Mouse (Mus musculus): ENCODE results near the gene Hmcn1.

Hmcn1 gene

GRCm38 (mm10) chr1:150783070-150783842 lies 210.0 kb downstream of the Hmcn1 start:
- no peak for DNase-seq (ENCODE audit: low spot score in 2 of 2)

GRCm38 (mm10) chr1:150779902-150780301 lies 213.3 kb downstream of the Hmcn1 start:
- DNase-seq (ENCODE audit: low spot score in 2 of 2) = no peak

- no peak for DNase-seq (ENCODE audit: low spot score in 2 of 2)
Observed at GRCm38 (mm10) chr1:150776741-150777140, 216.5 kb downstream of the Hmcn1 start.

GRCm38 (mm10) chr1:150775742-150776141 lies 217.5 kb downstream of the Hmcn1 start:
- peak in 1 of 2 experiments; percentile 18 for DNase-seq (ENCODE audit: low spot score in 2 of 2)

GRCm38 (mm10) chr1:150772958-150773357 lies 220.3 kb downstream of the Hmcn1 start:
- DNase-seq (ENCODE audit: low spot score in 2 of 2) = no peak

- DNase-seq (ENCODE audit: low spot score in 2 of 2) = no peak
Observed at GRCm38 (mm10) chr1:150770948-150771521, 222.2 kb downstream of the Hmcn1 start.

GRCm38 (mm10) chr1:150769836-150770235 lies 223.4 kb downstream of the Hmcn1 start:
- DNase-seq (ENCODE audit: low spot score in 2 of 2) = no peak

GRCm38 (mm10) chr1:150761678-150762077 lies 231.6 kb downstream of the Hmcn1 start:
- DNase-seq (ENCODE audit: low spot score in 2 of 2) = no peak

- DNase-seq (ENCODE audit: low spot score in 2 of 2) = no peak
Observed at GRCm38 (mm10) chr1:150760801-150761331, 232.4 kb downstream of the Hmcn1 start.

- peak in 1 of 2 experiments; percentile 9 for DNase-seq (ENCODE audit: low spot score in 2 of 2)
Observed at GRCm38 (mm10) chr1:150759476-150760079, 233.7 kb downstream of the Hmcn1 start.

GRCm38 (mm10) chr1:150753920-150754319 lies 239.3 kb downstream of the Hmcn1 start:
- no peak for DNase-seq (ENCODE audit: low spot score in 2 of 2)

GRCm38 (mm10) chr1:150748783-150749182 lies 244.5 kb downstream of the Hmcn1 start:
- no peak for DNase-seq (ENCODE audit: low spot score in 2 of 2)

- DNase-seq (ENCODE audit: low spot score in 2 of 2) = no peak
Observed at GRCm38 (mm10) chr1:150747771-150748170, 245.5 kb downstream of the Hmcn1 start.

GRCm38 (mm10) chr1:150743097-150743843 lies 250.0 kb downstream of the Hmcn1 start:
- no peak for DNase-seq (ENCODE audit: low spot score in 2 of 2)

GRCm38 (mm10) chr1:150742376-150743087 lies 250.7 kb downstream of the Hmcn1 start:
- DNase-seq (ENCODE audit: low spot score in 2 of 2) = no peak

- no peak for DNase-seq (ENCODE audit: low spot score in 2 of 2)
Observed at GRCm38 (mm10) chr1:150711438-150711837, 281.8 kb downstream of the Hmcn1 start.

- DNase-seq (ENCODE audit: low spot score in 2 of 2) = no peak
Observed at GRCm38 (mm10) chr1:150706502-150706901, 286.7 kb downstream of the Hmcn1 start.

GRCm38 (mm10) chr1:150697749-150698148 lies 295.5 kb downstream of the Hmcn1 start:
- DNase-seq (ENCODE audit: low spot score in 2 of 2) = no peak

- no peak for DNase-seq (ENCODE audit: low spot score in 2 of 2)
Observed at GRCm38 (mm10) chr1:150682044-150682443, 311.2 kb downstream of the Hmcn1 start.

- no peak for DNase-seq (ENCODE audit: low spot score in 2 of 2)
Observed at GRCm38 (mm10) chr1:150681433-150681832, 311.8 kb downstream of the Hmcn1 start.

- peak in 1 of 2 experiments; percentile 6 for DNase-seq (ENCODE audit: low spot score in 2 of 2)
Observed at GRCm38 (mm10) chr1:150681006-150681405, 312.2 kb downstream of the Hmcn1 start.

Data from frontal cortex, postnatal 36 days (tissue).